Mouse (Mus musculus) E14TG2a.4 (cell line): ENCODE measurements around the gene Plau.

Experiments
- CTCF ChIP-seq: conservative IDR thresholded peaks from 2 replicates; pipeline ENCODE4 v1.5.1; 2014; ENCODE audit warnings: low read length
- NANOG ChIP-seq: IDR thresholded peaks from 2 replicates; pipeline ENCODE4 v1.6.1; 2014; ENCODE audit warnings: borderline replicate concordance, low read length, mixed read lengths
- POU5F1 ChIP-seq: IDR thresholded peaks from 2 replicates; pipeline ENCODE4 v1.6.1; 2014; ENCODE audit warnings: low read length, borderline replicate concordance

- TF ChIP-seq CTCF (peak; percentile 61), NANOG (no peak), POU5F1 (no peak)
Measured at GRCm38 (mm10) chr14:20873307-20873706, 36.8 kb downstream of the Plau start.
